Mouse (Mus musculus) frontal cortex, postnatal 14 days (tissue): ENCODE measurements at regions not wholly inside any gene's neighbourhood (a gene's known extent, or its start where the extent isn't known, plus 50 kb on each side); places are given as distances from the start of the nearest gene placed in this dataset.

ENCODE experiments used
- DNase-seq, 2 experiments: peaks; one replicate each; pipeline ENCODE4 v3.0.0; 2022; ENCODE audit warnings: low spot score in 2 of 2

- no peak for DNase-seq
These were observed 118.0 kb upstream of the Slc22a23 start for GRCm38 (mm10) chr13:34462808-34463511.

DNA sequence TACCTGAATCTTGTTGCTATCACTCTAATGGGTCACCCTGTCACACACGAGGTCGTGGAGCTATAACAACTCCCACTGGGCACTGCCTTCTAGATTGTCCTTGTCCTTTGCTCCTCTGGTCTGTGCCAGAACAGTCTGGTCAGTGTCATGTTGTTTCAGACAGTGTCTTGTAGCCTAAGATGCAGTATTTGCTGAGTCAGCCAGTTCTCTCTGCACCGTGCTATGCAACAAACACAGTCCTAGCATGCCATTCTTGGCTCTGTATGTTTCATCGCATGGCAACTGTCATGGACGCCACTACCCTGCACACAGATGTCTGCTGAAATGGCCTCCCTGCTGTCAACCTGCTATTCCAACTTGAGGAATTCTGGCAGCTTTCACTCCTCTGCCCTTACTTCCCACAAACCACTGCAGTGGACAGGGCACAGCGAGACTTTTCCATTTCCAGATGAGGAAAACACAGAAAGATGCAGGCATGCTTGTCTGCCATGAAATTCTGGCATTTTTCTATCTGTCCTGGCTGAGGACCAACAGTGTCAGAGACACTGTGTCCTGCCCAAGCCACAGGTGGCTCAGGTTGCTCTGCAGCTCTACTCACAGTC is 117.3 kb upstream of the Slc22a23 start:
- DNase-seq: no peak

DNA sequence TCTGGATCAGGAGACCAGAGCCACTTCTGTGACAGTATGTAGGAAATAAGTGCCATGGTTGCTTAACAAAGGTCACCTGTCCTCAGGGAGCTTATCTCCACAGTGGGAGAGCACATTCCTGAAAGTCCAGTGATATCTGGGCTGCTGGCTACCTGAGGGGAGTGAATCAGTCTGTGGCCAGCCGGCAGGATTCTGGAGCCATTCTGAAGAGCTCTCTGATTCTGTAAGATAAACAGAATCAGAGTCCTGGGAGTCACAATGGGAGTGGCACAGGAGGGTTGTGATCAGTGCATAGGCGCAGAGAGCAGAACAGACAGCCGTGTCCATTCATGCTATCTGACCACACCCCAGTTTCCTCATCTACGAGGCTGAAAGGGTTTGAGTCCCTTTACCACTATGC is 116.0 kb upstream of the Slc22a23 start:
- no peak for DNase-seq

GRCm38 (mm10) chr13:34456051-34456450 is 111.1 kb upstream of the Slc22a23 start:
- no peak for DNase-seq

GRCm38 (mm10) chr13:34446806-34447205 is 101.8 kb upstream of the Slc22a23 start:
- no peak for DNase-seq

- DNase-seq: no peak
These were observed 101.3 kb upstream of the Slc22a23 start for GRCm38 (mm10) chr13:34446327-34446726.

- DNase-seq: no peak
These were observed 96.4 kb upstream of the Slc22a23 start for GRCm38 (mm10) chr13:34441347-34441746.

DNA sequence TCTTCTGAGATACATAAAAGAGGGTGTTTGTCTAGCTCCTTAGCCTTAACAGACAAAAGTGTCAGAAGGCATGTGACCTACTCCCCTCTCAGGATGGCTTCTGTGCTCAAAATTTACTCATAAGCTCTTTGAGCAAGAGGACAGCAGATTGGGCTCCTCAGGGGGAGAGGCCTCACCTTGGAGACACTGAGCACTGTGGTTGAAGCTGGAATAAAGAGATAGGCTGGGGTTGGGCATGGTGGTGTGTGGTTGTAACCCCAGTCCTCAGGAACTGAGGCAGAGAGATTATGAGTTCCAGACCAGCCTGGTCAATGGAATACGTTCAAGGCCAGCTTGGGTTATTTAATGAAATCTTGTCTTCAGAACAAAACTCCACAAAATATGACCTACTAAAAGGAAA is 82.5 kb upstream of the Slc22a23 start:
- no peak for DNase-seq

DNA sequence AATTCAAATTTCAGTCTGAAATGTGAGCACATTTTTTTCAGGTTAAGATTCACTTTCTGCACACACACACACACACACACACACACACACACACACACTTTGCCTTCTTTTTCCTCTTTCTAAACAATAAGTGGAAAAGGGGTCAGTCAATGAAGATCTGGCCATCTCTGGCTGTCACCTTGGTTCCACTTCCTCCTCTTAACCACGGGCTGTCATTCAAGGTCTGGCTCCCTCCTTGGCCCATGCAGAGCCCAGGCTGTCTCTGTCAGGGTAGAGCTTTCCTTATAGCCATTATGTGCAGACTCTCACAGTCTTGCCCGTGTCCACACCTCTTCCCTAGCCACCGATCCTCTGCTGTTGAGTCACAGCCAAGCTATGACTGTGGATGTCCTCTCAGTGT is 79.9 kb upstream of the Slc22a23 start:
- DNase-seq: no peak

DNA sequence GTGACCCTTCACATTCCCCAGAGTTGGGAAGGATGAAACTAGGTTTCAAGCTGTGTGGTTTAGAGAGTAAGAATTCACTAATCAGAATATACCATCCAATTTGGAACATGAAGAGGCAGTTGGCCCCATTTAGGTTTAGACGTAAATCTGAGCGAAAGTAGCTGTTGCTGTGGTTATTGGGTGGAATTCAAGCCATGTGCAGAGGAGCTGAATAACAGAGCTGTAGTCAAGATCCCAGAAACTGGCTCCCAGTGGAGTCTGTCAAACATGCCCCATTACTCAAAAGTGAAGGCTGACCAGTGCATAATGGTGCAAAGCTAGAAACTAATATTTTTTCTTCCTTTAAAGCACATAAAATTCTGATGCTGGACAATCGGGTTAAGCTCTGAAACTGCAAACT is 76.7 kb upstream of the Slc22a23 start:
- DNase-seq: no peak

DNA sequence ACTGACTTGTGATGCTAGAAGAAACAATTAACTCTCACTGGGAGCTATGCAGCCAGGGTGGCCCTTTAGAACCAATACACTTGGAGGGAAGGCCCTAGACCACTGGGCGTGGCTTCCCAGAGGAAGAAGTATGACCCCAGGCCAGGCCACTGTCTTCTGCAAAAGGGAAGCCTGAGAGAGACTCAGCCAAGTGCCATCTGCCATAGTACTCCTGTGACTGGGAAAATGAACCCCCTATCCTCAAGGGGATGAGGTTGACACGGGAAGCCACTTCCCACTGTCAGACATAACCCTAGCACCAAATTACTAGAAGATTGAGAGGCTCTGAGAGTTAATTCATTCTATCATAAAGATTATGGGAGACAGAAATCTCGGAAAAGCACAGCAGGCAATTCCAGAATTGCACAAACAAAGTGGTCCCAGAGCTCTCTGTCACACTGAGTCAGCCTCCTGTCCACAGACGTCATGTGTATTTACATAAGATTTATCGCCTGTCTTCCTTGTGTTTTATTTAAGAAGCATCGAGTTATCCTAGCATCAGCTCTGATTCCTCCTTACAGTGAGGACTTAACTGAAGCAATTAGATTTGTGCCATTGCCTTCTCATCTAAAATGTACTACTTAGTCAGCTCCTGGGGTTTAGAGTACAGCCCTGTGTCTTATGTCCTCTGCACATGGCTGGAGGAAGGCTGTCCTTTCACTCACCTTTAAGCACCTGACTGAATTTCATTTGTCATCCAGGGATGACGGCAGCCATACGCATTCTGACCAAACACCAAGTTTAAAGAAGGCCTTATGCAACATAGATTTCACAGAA is 75.6 kb upstream of the Slc22a23 start:
- no peak for DNase-seq

DNA sequence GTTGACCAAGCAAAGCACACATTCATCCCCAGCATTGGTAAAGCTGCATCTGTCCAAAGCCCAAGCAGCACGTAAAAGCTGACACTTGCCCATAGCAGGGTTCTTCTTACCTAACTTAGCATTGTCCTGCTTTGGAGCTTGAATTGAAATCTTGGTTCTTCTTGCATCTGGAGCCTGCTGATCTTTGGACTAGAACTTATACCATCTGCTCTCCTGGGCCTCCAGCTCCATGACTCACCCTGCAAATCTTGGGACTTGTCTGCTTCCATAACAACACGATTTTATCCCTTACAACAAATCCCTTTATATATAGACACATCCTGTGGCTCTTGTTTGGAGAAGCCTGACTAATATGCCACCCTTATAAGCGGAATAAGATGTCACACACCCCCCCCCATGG is 74.1 kb upstream of the Slc22a23 start:
- no peak for DNase-seq

GRCm38 (mm10) chr13:34416603-34417002 is 71.6 kb upstream of the Slc22a23 start:
- DNase-seq: no peak

GRCm38 (mm10) chr13:34414533-34414932 is 69.6 kb upstream of the Slc22a23 start:
- no peak for DNase-seq

DNA sequence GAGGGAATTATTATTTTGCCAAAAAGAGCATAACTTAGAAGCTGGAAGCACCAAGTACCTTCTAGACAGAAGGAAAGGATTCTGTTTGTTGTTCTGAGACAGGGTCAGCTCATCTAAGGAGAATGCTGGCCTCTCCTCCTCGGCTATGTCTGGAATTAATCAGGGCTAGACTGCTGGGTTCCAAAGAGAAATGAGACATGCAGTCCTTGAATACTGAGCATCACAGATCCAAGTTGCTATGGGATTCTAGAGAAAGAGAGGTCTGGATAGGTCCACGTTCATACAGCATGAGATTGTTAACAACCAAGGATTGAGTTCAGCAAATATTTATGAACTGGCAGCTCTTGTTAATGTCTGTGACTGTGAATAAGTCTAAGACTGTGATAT is 63.7 kb upstream of the Slc22a23 start:
- DNase-seq: no peak

DNA sequence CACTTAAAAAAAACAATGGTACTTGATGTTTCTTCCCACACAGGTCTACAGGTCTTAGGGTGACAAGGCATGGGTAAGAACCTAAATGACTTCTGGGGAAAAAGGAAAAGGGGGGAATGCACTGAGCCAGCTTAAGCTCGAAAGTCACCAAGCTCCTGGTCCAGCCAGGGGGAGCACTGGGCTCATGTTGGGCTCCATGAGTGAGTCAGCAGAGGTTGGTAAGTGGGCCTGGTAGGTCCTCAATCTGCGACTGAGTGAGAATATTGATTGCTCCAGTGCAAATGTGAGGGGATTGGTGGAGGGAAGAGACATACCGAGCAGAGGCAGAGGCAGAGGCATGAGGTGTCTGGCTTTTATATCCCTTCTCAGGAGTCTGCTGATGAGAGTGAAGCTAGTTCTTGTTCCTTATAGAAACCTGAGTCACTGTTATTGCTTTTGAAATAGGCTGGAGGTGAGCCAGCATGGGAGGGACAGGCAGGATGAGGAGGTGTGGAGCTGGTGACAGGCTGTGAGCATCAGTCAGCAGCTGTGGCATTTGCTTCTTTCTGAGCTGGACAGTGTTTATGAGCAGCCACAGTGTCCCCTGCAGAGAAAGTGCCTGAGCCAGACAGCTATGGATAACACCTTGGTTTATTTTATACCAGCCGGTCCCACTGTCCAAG is 63.2 kb upstream of the Slc22a23 start:
- DNase-seq: no peak

DNA sequence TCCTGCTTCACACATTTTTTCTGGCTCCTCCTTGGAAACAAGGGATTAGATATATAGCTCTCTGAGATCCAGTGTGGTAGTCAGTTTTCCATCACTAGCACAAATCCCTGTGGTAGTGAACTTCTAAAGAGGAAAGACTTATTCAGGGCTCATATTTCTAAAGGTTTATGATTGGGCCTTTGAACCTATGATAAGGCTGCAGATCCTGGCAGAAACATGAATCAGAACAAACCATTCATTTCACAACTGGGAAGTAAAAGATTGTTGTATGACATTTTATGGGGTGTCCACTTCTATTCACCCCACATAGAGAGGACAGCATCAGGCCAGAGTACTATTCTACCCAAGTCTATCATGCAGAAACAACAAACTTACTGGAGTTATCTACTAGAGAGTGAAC is 61.3 kb upstream of the Slc22a23 start:
- no peak for DNase-seq

GRCm38 (mm10) chr13:34402631-34403030 is 57.6 kb upstream of the Slc22a23 start:
- no peak for DNase-seq

DNA sequence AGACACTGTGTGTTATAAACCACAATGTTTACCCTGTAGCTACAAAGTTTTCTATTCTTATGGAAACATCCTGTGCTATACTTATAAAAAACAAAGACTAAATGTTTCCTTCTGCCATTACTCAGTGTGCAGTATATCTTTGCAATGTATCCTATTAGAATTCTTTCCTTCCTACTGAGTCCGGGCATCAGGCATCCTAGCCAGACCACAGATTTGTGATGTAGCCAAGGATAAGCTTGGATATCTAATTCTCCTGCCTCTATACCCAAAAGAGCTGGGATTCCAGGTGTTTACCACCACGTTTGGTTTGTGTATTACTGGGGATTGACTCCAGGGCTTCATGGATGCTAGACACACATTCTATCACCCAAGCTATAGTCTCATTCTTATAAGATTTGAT is 56.0 kb upstream of the Slc22a23 start:
- DNase-seq: no peak

DNA sequence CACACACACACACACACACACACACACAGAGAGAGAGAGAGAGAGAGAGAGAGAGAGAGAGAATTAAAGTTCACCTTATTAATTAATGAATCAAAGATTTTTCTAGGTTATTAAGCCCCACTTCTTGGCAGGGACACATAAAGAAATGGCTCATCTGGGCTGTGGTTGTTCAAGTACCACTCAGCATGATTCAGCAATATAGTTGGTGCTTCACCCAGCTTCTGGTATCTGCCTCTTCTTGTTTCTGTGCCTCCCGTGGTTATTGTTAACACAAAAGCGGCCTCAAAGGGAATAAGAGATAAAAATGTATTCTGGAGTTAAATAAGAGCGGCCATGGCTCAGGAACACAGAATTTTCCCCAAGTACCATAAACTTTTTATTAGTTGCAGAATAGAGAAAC is 53.9 kb upstream of the Slc22a23 start:
- DNase-seq: no peak

DNA sequence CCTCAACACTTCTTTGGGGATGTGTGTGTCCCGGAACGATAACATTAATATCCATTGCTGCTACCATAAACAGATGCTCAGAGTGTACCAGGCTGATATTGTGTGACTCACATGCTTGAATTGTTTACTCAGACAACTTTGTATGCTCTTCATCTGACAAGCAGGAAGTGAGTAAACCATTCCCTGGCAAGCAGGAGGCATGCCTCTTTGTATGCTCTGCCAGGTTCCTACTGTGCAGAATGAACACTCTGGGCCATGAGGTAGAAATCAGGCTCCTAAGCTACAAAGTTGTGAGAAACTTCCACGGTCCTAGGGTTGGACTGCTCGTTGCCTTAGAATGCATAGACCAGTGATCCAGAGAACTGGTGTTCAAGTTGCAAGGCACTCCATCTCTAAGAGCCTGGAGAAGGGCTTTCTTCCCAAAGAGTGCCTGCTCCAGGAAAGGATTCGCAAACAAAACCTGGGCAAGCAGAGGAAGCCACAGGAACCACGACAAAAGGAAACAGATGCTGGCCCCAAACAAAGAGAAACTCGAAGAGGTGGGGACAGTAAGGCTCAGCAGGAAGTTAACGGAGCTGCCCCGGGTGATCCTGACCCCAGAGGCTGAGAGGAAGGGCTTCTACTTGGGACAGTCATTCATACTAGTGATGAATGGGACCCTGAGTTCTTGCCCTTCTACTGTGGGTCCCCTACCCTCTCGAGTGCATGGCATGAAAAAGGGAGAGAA is 53.2 kb upstream of the Slc22a23 start:
- DNase-seq: no peak

DNA sequence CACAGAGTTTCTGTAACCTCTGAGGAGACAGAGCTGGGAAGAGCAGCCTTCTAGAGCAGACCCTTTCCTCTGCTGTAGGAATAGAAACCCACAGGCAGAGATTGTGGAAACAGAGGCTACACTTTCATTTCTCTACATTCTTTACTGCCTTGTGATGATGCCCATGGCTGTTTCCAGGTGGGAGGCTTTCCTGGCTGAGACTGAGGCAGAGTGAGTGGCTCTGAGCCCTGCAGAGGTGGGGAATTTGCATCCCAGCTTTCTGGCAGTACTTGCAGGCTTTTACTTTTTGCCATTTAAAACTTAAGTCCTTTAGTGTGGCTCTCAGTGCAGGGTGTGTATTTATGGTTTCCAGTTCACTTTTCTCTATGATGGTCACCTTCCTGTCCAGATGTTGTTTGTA is 50.5 kb upstream of the Slc22a23 start:
- DNase-seq: no peak
